Comparison of ENCODE assay signal across 9 mouse cellular contexts in genomic region chr19:10258279-10259011, GRCm38 (mm10). TPM values are rescaled to one million over a fixed set of nuclear protein-coding genes. Genes with fewer than 3 reads are reported as not detected.
DNase-seq lines count a peak whose midpoint lies in the region; ATAC-seq lines count a peak whose summit lies in the region.
"Had no signal": no experiment of that assay in that cellular context is flagged by ENCODE, and none has a peak within 500 bp of the region (broad histone marks: within the 10 kb centered on the region; RNA-seq: fewer than 3 reads in every experiment).

No protein-coding gene starts in this region.

- peaks cover 26% of the 10 kb centered on the region for H3K36me3 ChIP-seq in hindbrain, embryonic 15.5 days

- peak; percentile 47; the same call in 1 of the 2 replicates for ATAC-seq in hindbrain, embryonic 15.5 days (ENCODE audit: low FRiP score, low read depth)

- H3K27me3 ChIP-seq in hindbrain, embryonic 15.5 days = no peaks in the 10 kb centered on the region; the same call in 1 of the 2 replicates

- no peak overlapping the region for H3K4me3 ChIP-seq in hindbrain, embryonic 15.5 days
- H3K4me3 ChIP-seq: megakaryocyte, embryonic 14.5 days had no signal

- H3K4me2 ChIP-seq in hindbrain, embryonic 15.5 days = no peak overlapping the region

- no peaks in the 10 kb centered on the region for H3K4me1 ChIP-seq in hindbrain, embryonic 15.5 days (replicated peaks)

- DNase-seq in R1 (ENCODE audit: low read depth, low spot score) = peak; percentile 83
- peak; percentile 72 for DNase-seq in cerebellum, adult 9-10 months
- DNase-seq in frontal cortex, adult 2 months (ENCODE audit: extremely low spot score in 1 of 2, low spot score in 1 of 2) = peak; percentile 61 to 92
- DNase-seq in left cerebral cortex, adult 18-20 months (ENCODE audit: low spot score in 2 of 2) = peak; percentile 84 to 91
- peak; percentile 76 to 86 for DNase-seq in lung, postnatal 4 days
- DNase-seq in right cerebral cortex, adult 2 months (ENCODE audit: low spot score in 2 of 2) = peak; percentile 87 to 90
- peak; percentile 82 for DNase-seq in urinary bladder, postnatal 25 days (ENCODE audit: low spot score)

- no peaks in the 10 kb centered on the region for H3K9me3 ChIP-seq in hindbrain, embryonic 15.5 days
- H3K9me3 ChIP-seq: megakaryocyte, embryonic 14.5 days had no signal

- 25% methylated on average over 6 of the region's 6 CpGs for WGBS in hindbrain, embryonic 15.5 days

- H3K27ac ChIP-seq in hindbrain, embryonic 15.5 days (replicated peaks) = no peak overlapping the region

- H3K9ac ChIP-seq in hindbrain, embryonic 15.5 days = no peak overlapping the region

RNA-seq across cellular contexts. Expression of gene Myrf, which starts 17.9 kb away (rescaled TPM):
- 13.4 and 14.4 TPM in 2 replicates for polyA plus RNA-seq in frontal cortex, adult 2 months (2012; rRNA removed)
- 0.76 and 0.92 TPM in 2 replicates for polyA plus RNA-seq in hindbrain, embryonic 15.5 days (2015; fragmentation: Nextera tagmentation; extraction: Ambion mirVana)
- total RNA-seq in left cerebral cortex, adult 18-20 months (2021) = 10 to 100 TPM; 14.1 to 17.2 TPM

RNA-seq across cellular contexts. Expression of gene Dagla, which starts 46.2 kb away (rescaled TPM):
- 46.8 and 52.7 TPM in 2 replicates for polyA plus RNA-seq in frontal cortex, adult 2 months (2012; rRNA removed)
- 11.3 and 14.3 TPM in 2 replicates for polyA plus RNA-seq in hindbrain, embryonic 15.5 days (2015; fragmentation: Nextera tagmentation; extraction: Ambion mirVana)
- total RNA-seq in left cerebral cortex, adult 18-20 months (2021) = 10 to 100 TPM; 82.5 to 83.4 TPM

RNA-seq across cellular contexts. Expression of gene Fen1, which starts 54.5 kb away (rescaled TPM):
- polyA plus RNA-seq in frontal cortex, adult 2 months (2012; rRNA removed) = 11.2 and 13.9 TPM in 2 replicates
- 28.0 and 28.2 TPM in 2 replicates for polyA plus RNA-seq in hindbrain, embryonic 15.5 days (2015; fragmentation: Nextera tagmentation; extraction: Ambion mirVana)
- total RNA-seq in left cerebral cortex, adult 18-20 months (2021) = 10 to 100 TPM; 12.1 to 14.1 TPM

RNA-seq across cellular contexts. Expression of gene Tmem258, which starts 54.6 kb away (rescaled TPM):
- 53.8 and 63.9 TPM in 2 replicates for polyA plus RNA-seq in frontal cortex, adult 2 months (2012; rRNA removed)
- 330 and 360 TPM in 2 replicates for polyA plus RNA-seq in hindbrain, embryonic 15.5 days (2015; fragmentation: Nextera tagmentation; extraction: Ambion mirVana)
- 10 to 100 TPM; 68.6 to 71.2 TPM for total RNA-seq in left cerebral cortex, adult 18-20 months (2021)
